Mouse (Mus musculus) CH12.LX (cell line): ENCODE measurements around the gene Rusc1.

Experiments
- BHLHE40 ChIP-seq: IDR thresholded peaks from 2 replicates; pipeline ENCODE4 v1.6.1; 2011; ENCODE audit warnings: mild to moderate bottlenecking, low read depth, low read length, improper control_type of control experiment
- CTCF ChIP-seq, 2 experiments: IDR thresholded peaks in 1 of 2; conservative IDR thresholded peaks in 1 of 2; 2 replicates each; pipeline ENCODE4 v1.5.1; 2011 to 2012; ENCODE audit warnings: low read depth in 2 of 2, low read length in 2 of 2, improper control_type of control experiment in 1 of 2, inconsistent platforms in 1 of 2, mild to moderate bottlenecking in 1 of 2, moderate library complexity in 1 of 2
- EP300 ChIP-seq: IDR thresholded peaks from 2 replicates; pipeline ENCODE4 v1.6.1; 2011; ENCODE audit warnings: low read length, improper control_type of control experiment
- HCFC1 ChIP-seq: IDR thresholded peaks from 2 replicates; pipeline ENCODE4 v1.6.1; 2012; ENCODE audit warnings: low read depth, mild to moderate bottlenecking, inconsistent platforms, low read length, improper control_type of control experiment
- MAX ChIP-seq: IDR thresholded peaks from 2 replicates; pipeline ENCODE4 v1.6.1; 2011; ENCODE audit warnings: low read length, improper control_type of control experiment
- MYC ChIP-seq: IDR thresholded peaks from 2 replicates; pipeline ENCODE4 v1.6.1; 2011; ENCODE audit warnings: low read depth, mild to moderate bottlenecking, improper control_type of control experiment, low read length
- POLR2A ChIP-seq: IDR thresholded peaks from 2 replicates; pipeline ENCODE4 v1.6.1; 2011; ENCODE audit warnings: low read depth, mild to moderate bottlenecking, improper control_type of control experiment, low read length
- SMC3 ChIP-seq: IDR thresholded peaks from 2 replicates; pipeline ENCODE4 v1.6.1; 2011; ENCODE audit warnings: low read depth, low read length, improper control_type of control experiment

DNA sequence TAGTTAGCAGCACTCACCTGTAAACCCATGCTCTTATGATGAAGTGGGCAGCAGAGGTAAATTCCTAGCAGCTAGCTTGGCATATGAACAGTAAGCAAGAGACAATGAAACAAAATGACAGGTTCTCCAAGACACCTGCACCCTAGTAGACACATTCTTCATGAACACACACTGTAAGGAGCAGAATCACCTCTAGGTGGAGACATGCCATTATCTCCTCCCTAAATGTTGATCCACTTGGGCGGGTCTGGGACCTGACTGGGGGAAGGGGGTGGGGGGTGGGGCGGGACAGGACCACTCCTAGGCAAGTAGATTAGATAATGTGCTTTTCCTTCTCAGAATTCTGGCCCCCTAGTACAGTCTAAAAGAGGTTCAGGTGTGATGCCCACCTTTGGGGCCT, 22.4 kb upstream of the Rusc1 start:
- no peak for TF ChIP-seq MYC
- no peak for TF ChIP-seq BHLHE40
- TF ChIP-seq SMC3 = peak; percentile 39; the same call in 1 of the 2 replicates
- no peak for TF ChIP-seq POLR2A
- no peak for TF ChIP-seq HCFC1
- peak; percentile 26 to 69; a peak in 3 of 4 replicates for TF ChIP-seq CTCF (conservative IDR thresholded peaks at IDR 0.05 in 1 of 2, IDR thresholded peaks at IDR 0.05 in 1 of 2; ENCODE audit: low read depth in 2 of 2, low read length in 2 of 2)
- no peak for TF ChIP-seq EP300
- no peak for TF ChIP-seq MAX
